Mouse (Mus musculus) brain, embryonic 14.5 days (tissue): ENCODE data around the gene Rbm20.

Experiments used
- CTCF ChIP-seq: fragments of 200-500 bp; IDR thresholded peaks from 2 replicates; pipeline ENCODE4 v1.5.1; 2012; ENCODE audit warnings: inconsistent platforms, mild to moderate bottlenecking, moderate library complexity, borderline replicate concordance; ENCODE audit not compliant: insufficient read depth, insufficient read length; ENCODE audit errors: extremely low read depth
- POLR2A ChIP-seq: fragments of 200-500 bp; IDR thresholded peaks from 2 replicates; pipeline ENCODE4 v1.6.1; 2012; ENCODE audit warnings: mild to moderate bottlenecking, inconsistent platforms, borderline replicate concordance; ENCODE audit not compliant: poor library complexity, insufficient read depth, insufficient read length, severe bottlenecking; ENCODE audit errors: extremely low read depth

GRCm38 (mm10) chr19:53696655-53697054 is 19.5 kb downstream of the Rbm20 start:
- TF ChIP-seq CTCF (no peak), POLR2A (no peak)
